Mouse (Mus musculus) limb, embryonic 11.5 days (tissue): Measurements from ENCODE around the gene Tec. TPM values are rescaled to one million over a fixed set of nuclear protein-coding genes. Genes with fewer than 3 reads are reported as not detected.

ENCODE experiments used
- ATAC-seq: fragments of 200-750 bp; cut with Nextera tagmentation; 2 replicates; pipeline ENCODE4 v1.8.0; 2017; ENCODE audit warnings: low read depth; ENCODE audit not compliant: insufficient number of reproducible peaks, low FRiP score, low TSS enrichment
- DNase-seq: peaks from one replicate; pipeline ENCODE4 v3.0.0-alpha.2; 2015; ENCODE audit warnings: low spot score
- H3K27ac ChIP-seq: fragments of 300-500 bp; sonication (generic); replicated peaks from 2 replicates; pipeline ENCODE4 v1.5.1; 2014; ENCODE audit warnings: low read depth, mild to moderate bottlenecking, low read length
- H3K27me3 ChIP-seq: fragments of 300-500 bp; sonication (generic); 2 replicates; pipeline ENCODE4 v1.6.1; 2014; ENCODE audit warnings: mild to moderate bottlenecking, low read length, mixed read lengths; ENCODE audit not compliant: control insufficient read depth, insufficient read depth
- H3K36me3 ChIP-seq: fragments of 300-500 bp; sonication (generic); 2 replicates; pipeline ENCODE4 v1.6.1; 2014; ENCODE audit warnings: mild to moderate bottlenecking, low read length, moderate library complexity, mixed read lengths; ENCODE audit not compliant: control insufficient read depth, insufficient read depth
- H3K4me1 ChIP-seq: fragments of 300-500 bp; sonication (generic); 2 replicates; pipeline ENCODE4 v1.6.1; 2014; ENCODE audit warnings: low read length, mixed read lengths; ENCODE audit not compliant: control insufficient read depth, insufficient read depth
- H3K4me2 ChIP-seq: fragments of 300-500 bp; sonication (generic); 2 replicates; pipeline ENCODE4 v1.6.1; 2014; ENCODE audit warnings: low read depth, mild to moderate bottlenecking, moderate library complexity; ENCODE audit not compliant: severe bottlenecking
- H3K4me3 ChIP-seq: fragments of 300-500 bp; sonication (generic); 2 replicates; pipeline ENCODE4 v1.5.1; 2014; ENCODE audit warnings: low read depth, low read length
- H3K9ac ChIP-seq: fragments of 300-500 bp; sonication (generic); 2 replicates; pipeline ENCODE4 v1.6.1; 2014; ENCODE audit warnings: mild to moderate bottlenecking, low read length
- H3K9me3 ChIP-seq: fragments of 300-500 bp; sonication (generic); 2 replicates; pipeline ENCODE4 v1.6.1; 2016; ENCODE audit warnings: low read length; ENCODE audit not compliant: control insufficient read depth
- WGBS: fragments of 180-500 bp; shearing (Covaris S2); extraction: QIAGEN DNeasy Blood & Tissue Kit; methylation state at CpG from one replicate; pipeline ENCODE4 v1.1.7; 2014; 5-methylcytosine and 5-hydroxymethylcytosine counted together
- polyA plus RNA-seq: library from polyadenylated mRNA; unstranded; fragments of >200 nt; fragmentation: Nextera tagmentation; extraction: Ambion mirVana; gene quantifications from 2 replicates; pipeline ENCODE4 v1.2.1, GENCODE M21; 2014

Gene Tec
- polyA plus RNA-seq, 1 experiment from 2014 or later, result 2.3 TPM

DNA sequence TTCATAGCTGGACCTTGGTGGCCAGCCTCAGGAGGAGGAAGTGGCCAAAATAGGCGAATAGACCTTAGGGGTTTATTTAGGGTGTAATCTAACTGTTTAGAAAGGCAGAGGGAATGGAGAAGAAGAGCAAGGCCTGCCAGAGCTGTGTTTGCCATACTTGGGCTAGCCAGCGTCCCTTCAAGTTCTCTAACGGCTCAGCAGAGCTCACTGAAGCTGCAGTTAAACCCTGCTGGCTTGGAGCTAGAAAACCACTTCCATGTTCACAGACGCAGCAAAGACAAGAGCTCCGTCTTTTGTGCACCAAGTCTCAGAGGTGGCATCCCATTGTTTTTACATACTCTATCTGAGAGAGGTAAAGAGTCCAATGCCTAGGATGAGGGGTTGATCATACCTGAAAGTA, 118.1 kb downstream of the Tec start:
- no peaks in the 10 kb centered on the region for H3K27me3 ChIP-seq
- no peaks in the 10 kb centered on the region for H3K9me3 ChIP-seq
- H3K4me2 ChIP-seq, result no peak overlapping the region
- no peak overlapping the region for H3K4me3 ChIP-seq
- DNase-seq, result no peak
- ATAC-seq, result no peak
- WGBS, result 78% methylated on average over 5 of the region's 5 CpGs
- no peaks in the 10 kb centered on the region for H3K36me3 ChIP-seq
- H3K27ac ChIP-seq, result no peak overlapping the region
- no peaks in the 10 kb centered on the region for H3K4me1 ChIP-seq
- H3K9ac ChIP-seq, result no peak overlapping the region

- Histone ChIP-seq H3K4me1 (no peaks in the 10 kb centered on the region), H3K27ac (no peak overlapping the region), H3K36me3 (no peaks in the 10 kb centered on the region), H3K4me2 (no peak overlapping the region), H3K9me3 (no peaks in the 10 kb centered on the region), H3K9ac (no peak overlapping the region), H3K27me3 (no peaks in the 10 kb centered on the region), H3K4me3 (no peak overlapping the region)
- no peak for DNase-seq
- 78% methylated on average over 7 of the region's 7 CpGs for WGBS
- ATAC-seq, result no peak
Observed at GRCm38 (mm10) chr5:72748659-72749265, 119.5 kb downstream of the Tec start.

DNA sequence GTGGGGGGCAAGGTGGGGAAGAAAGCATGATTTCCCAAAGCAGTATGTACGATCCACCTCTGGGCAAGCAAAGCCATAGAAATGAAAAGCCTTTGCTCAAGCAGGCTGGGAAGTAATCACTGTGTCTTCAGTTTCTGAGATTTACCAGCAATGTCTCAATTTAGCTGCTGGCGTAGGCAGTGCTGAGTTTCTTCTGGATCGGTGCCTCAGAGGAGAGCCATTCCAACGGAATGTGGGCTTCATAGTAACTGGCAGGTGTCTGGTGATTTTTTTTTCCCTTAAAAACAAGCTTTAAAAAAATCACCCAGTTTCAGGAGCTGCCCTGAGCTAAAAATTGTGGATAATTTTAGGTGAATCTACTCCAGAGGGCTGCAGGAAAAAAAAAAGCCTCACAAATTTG, 120.9 kb downstream of the Tec start:
- Histone ChIP-seq H3K27me3 (no peaks in the 10 kb centered on the region), H3K4me3 (no peak overlapping the region), H3K4me1 (no peaks in the 10 kb centered on the region), H3K36me3 (no peaks in the 10 kb centered on the region), H3K9ac (no peak overlapping the region), H3K27ac (no peak overlapping the region), H3K9me3 (no peaks in the 10 kb centered on the region), H3K4me2 (no peak overlapping the region)
- 90% methylated on average over 4 of the region's 4 CpGs for WGBS
- no peak for ATAC-seq
- DNase-seq, result no peak

GRCm38 (mm10) chr5:72746461-72746860, 121.8 kb downstream of the Tec start:
- H3K36me3 ChIP-seq, result no peaks in the 10 kb centered on the region
- H3K9ac ChIP-seq, result no peak overlapping the region
- no peaks in the 10 kb centered on the region for H3K9me3 ChIP-seq
- H3K4me1 ChIP-seq, result no peaks in the 10 kb centered on the region
- ATAC-seq (no peak), DNase-seq (no peak)
- H3K27ac ChIP-seq, result no peak overlapping the region
- H3K4me3 ChIP-seq, result no peak overlapping the region
- no peak overlapping the region for H3K4me2 ChIP-seq
- whole genome bisulfite sequencing, result 79% methylated on average over 4 of the region's 4 CpGs
- H3K27me3 ChIP-seq, result no peaks in the 10 kb centered on the region

GRCm38 (mm10) chr5:72743103-72743502, 125.2 kb downstream of the Tec start:
- Histone ChIP-seq H3K4me3 (no peak overlapping the region), H3K4me2 (no peak overlapping the region), H3K4me1 (no peaks in the 10 kb centered on the region), H3K9ac (no peak overlapping the region), H3K27me3 (no peaks in the 10 kb centered on the region), H3K36me3 (no peaks in the 10 kb centered on the region), H3K9me3 (no peaks in the 10 kb centered on the region), H3K27ac (no peak overlapping the region)
- ATAC-seq (no peak), DNase-seq (no peak)
- WGBS, result 87% methylated on average over 6 of the region's 6 CpGs

DNA sequence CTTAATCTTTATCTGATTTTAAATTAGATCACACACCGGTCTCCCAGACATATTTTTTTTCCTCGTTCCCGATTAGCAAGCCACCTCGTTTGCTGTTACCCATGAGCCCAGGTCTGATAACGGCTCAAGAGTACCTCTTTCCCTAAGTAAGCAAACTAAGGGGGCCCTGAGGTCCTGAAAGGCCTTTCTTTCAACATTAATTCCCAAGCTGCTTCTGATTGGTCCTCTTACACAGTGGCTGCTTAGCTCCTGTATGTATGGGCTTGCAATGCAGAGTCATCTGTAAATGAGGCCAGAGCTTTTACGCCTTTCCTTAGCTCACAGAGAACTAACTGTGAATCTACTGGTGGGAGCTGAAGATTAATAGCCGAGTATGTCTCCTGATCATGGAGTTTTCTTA, 131.4 kb downstream of the Tec start:
- H3K9me3 ChIP-seq, result no peaks in the 10 kb centered on the region
- no peak overlapping the region for H3K27ac ChIP-seq
- DNase-seq (no peak), ATAC-seq (no peak)
- H3K4me3 ChIP-seq, result no peak overlapping the region
- H3K4me2 ChIP-seq, result no peak overlapping the region
- no peaks in the 10 kb centered on the region for H3K27me3 ChIP-seq
- no peak overlapping the region for H3K9ac ChIP-seq
- WGBS, result 70% methylated on average over 7 of the region's 7 CpGs
- no peaks in the 10 kb centered on the region for H3K36me3 ChIP-seq
- no peaks in the 10 kb centered on the region for H3K4me1 ChIP-seq

GRCm38 (mm10) chr5:72736437-72736836, 131.8 kb downstream of the Tec start:
- 87% methylated on average over 8 of the region's 8 CpGs for WGBS
- Histone ChIP-seq H3K9me3 (no peaks in the 10 kb centered on the region), H3K27me3 (no peaks in the 10 kb centered on the region), H3K4me3 (no peak overlapping the region), H3K27ac (no peak overlapping the region), H3K36me3 (no peaks in the 10 kb centered on the region), H3K4me1 (no peaks in the 10 kb centered on the region), H3K4me2 (no peak overlapping the region), H3K9ac (no peak overlapping the region)
- ATAC-seq (no peak), DNase-seq (no peak)

DNA sequence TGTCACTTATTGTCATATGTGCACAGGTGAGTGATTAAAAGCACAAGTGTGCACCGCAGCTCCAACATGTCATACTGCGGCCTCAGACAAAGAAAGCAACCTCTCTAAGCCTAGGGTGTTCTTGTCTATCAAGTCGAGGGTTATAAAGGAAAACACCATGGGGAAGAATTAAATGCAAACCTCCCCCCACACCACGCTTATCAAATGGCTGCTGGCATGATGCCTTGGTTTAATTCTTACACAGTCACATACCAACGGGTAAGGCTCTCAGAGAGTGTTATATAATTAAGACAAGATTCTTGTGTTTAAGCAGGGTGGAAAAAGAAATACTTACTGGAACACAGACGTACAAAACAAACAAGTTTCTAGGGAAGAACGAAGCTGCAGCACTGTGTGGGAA, 132.5 kb downstream of the Tec start:
- H3K4me1 ChIP-seq, result no peaks in the 10 kb centered on the region
- no peak overlapping the region for H3K4me3 ChIP-seq
- WGBS, result 86% methylated on average over 7 of the region's 7 CpGs
- no peaks in the 10 kb centered on the region for H3K27me3 ChIP-seq
- no peak overlapping the region for H3K4me2 ChIP-seq
- H3K27ac ChIP-seq, result no peak overlapping the region
- no peaks in the 10 kb centered on the region for H3K36me3 ChIP-seq
- H3K9ac ChIP-seq, result no peak overlapping the region
- no peak for ATAC-seq
- no peaks in the 10 kb centered on the region for H3K9me3 ChIP-seq
- DNase-seq, result no peak

GRCm38 (mm10) chr5:72732885-72733284, 135.4 kb downstream of the Tec start:
- H3K9ac ChIP-seq, result no peak overlapping the region
- H3K27ac ChIP-seq, result no peak overlapping the region
- no peak overlapping the region for H3K4me2 ChIP-seq
- H3K27me3 ChIP-seq, result no peaks in the 10 kb centered on the region
- H3K36me3 ChIP-seq, result no peaks in the 10 kb centered on the region
- H3K4me1 ChIP-seq, result no peaks in the 10 kb centered on the region
- H3K4me3 ChIP-seq, result no peak overlapping the region
- ATAC-seq, result no peak
- no peak for DNase-seq
- H3K9me3 ChIP-seq, result no peaks in the 10 kb centered on the region
- 85% methylated on average over 1 of the region's 1 CpGs for WGBS
